Mouse (Mus musculus) stomach, embryonic 15.5 days (tissue): ENCODE measurements at regions not wholly inside any gene's neighbourhood (a gene's known extent, or its start where the extent isn't known, plus 50 kb on each side); places are given as distances from the start of the nearest gene placed in this dataset.

ENCODE experiments used
- ATAC-seq: fragments of 200-750 bp; cut with Nextera tagmentation; 2 replicates; pipeline ENCODE4 v1.8.0; 2017; ENCODE audit warnings: low read depth, moderate number of reproducible peaks, moderate TSS enrichment; ENCODE audit not compliant: insufficient read depth, low FRiP score
- H3K27ac ChIP-seq: fragments of 300-500 bp; sonication (generic); 2 replicates; pipeline ENCODE4 v1.5.1; 2015; ENCODE audit warnings: mild to moderate bottlenecking, inconsistent platforms
- H3K27me3 ChIP-seq: fragments of 300-500 bp; sonication (generic); replicated peaks from 2 replicates; pipeline ENCODE4 v1.6.1; 2015; ENCODE audit warnings: inconsistent platforms
- H3K36me3 ChIP-seq: fragments of 300-500 bp; sonication (generic); 2 replicates; pipeline ENCODE4 v1.6.1; 2015; ENCODE audit warnings: inconsistent platforms
- H3K4me1 ChIP-seq: fragments of 300-500 bp; sonication (generic); 2 replicates; pipeline ENCODE4 v1.6.1; 2015; ENCODE audit warnings: inconsistent platforms
- H3K4me2 ChIP-seq: fragments of 300-500 bp; sonication (generic); 2 replicates; pipeline ENCODE4 v1.6.1; 2015; ENCODE audit warnings: mild to moderate bottlenecking, inconsistent platforms
- H3K4me3 ChIP-seq: fragments of 300-500 bp; sonication (generic); replicated peaks from 2 replicates; pipeline ENCODE4 v1.5.1; 2015; ENCODE audit warnings: inconsistent platforms
- H3K9ac ChIP-seq: fragments of 300-500 bp; sonication (generic); 2 replicates; pipeline ENCODE4 v1.6.1; 2015; ENCODE audit warnings: inconsistent platforms
- H3K9me3 ChIP-seq: fragments of 300-500 bp; sonication (generic); 2 replicates; pipeline ENCODE4 v1.6.1; 2016; ENCODE audit warnings: inconsistent platforms
- WGBS: fragments of 180-500 bp; shearing (Covaris S2); methylation state at CpG from one replicate; pipeline ENCODE4 v1.1.7; 2015; 5-methylcytosine and 5-hydroxymethylcytosine counted together

- no peaks in the 10 kb centered on the region for H3K9me3 ChIP-seq
- no peak overlapping the region for H3K4me3 ChIP-seq
- no peak overlapping the region for H3K4me2 ChIP-seq
- H3K4me1 ChIP-seq, result 0 out of 2 replicates have a peak, but pooled peaks cover 3% of the 10 kb centered on the region
- H3K27me3 ChIP-seq, result no peaks in the 10 kb centered on the region
- WGBS, result 73% methylated on average over 6 of the region's 6 CpGs
- no peaks in the 10 kb centered on the region for H3K36me3 ChIP-seq
- H3K27ac ChIP-seq, result no peak overlapping the region
- no peak for ATAC-seq
- H3K9ac ChIP-seq, result no peak overlapping the region
Measured at GRCm38 (mm10) chr4:105403686-105404085, 246.5 kb downstream of the Plpp3 start.

GRCm38 (mm10) chr4:105405728-105406127, 248.6 kb downstream of the Plpp3 start:
- Histone ChIP-seq H3K9ac (no peak overlapping the region), H3K27me3 (no peaks in the 10 kb centered on the region), H3K4me1 (0 out of 2 replicates have a peak, but pooled peaks cover 3% of the 10 kb centered on the region), H3K27ac (no peak overlapping the region), H3K9me3 (no peaks in the 10 kb centered on the region), H3K4me3 (no peak overlapping the region), H3K4me2 (no peak overlapping the region), H3K36me3 (no peaks in the 10 kb centered on the region)
- no peak for ATAC-seq
- 83% methylated on average over 5 of the region's 5 CpGs for WGBS

GRCm38 (mm10) chr4:105406786-105407464, 249.8 kb downstream of the Plpp3 start:
- no peak overlapping the region for H3K4me2 ChIP-seq

GRCm38 (mm10) chr4:105408896-105409295, 251.7 kb downstream of the Plpp3 start:
- Histone ChIP-seq H3K9me3 (no peaks in the 10 kb centered on the region), H3K9ac (no peak overlapping the region), H3K4me2 (no peak overlapping the region), H3K27me3 (no peaks in the 10 kb centered on the region), H3K36me3 (no peaks in the 10 kb centered on the region), H3K4me1 (0 out of 2 replicates have a peak, but pooled peaks cover 3% of the 10 kb centered on the region), H3K4me3 (no peak overlapping the region), H3K27ac (no peak overlapping the region)
- ATAC-seq, result no peak
- WGBS, result 72% methylated on average over 9 of the region's 9 CpGs

More at GRCm38 (mm10) chr4:105406786-105407464, 249.8 kb downstream of the Plpp3 start:
- no peaks in the 10 kb centered on the region for H3K27me3 ChIP-seq
- no peak for ATAC-seq
- H3K4me1 ChIP-seq, result 0 out of 2 replicates have a peak, but pooled peaks cover 3% of the 10 kb centered on the region
- H3K9ac ChIP-seq, result no peak overlapping the region
- H3K4me3 ChIP-seq, result no peak overlapping the region
- H3K36me3 ChIP-seq, result no peaks in the 10 kb centered on the region
- 47% methylated on average over 14 of the region's 14 CpGs for WGBS
- H3K27ac ChIP-seq, result no peak overlapping the region; the same call in 1 of the 2 replicates
- no peaks in the 10 kb centered on the region for H3K9me3 ChIP-seq

GRCm38 (mm10) chr4:105417166-105417565, 260.0 kb downstream of the Plpp3 start:
- Histone ChIP-seq H3K4me3 (no peak overlapping the region), H3K9me3 (no peaks in the 10 kb centered on the region), H3K9ac (no peak overlapping the region), H3K36me3 (no peaks in the 10 kb centered on the region), H3K27ac (no peak overlapping the region), H3K27me3 (no peaks in the 10 kb centered on the region), H3K4me1 (no peaks in the 10 kb centered on the region), H3K4me2 (no peak overlapping the region)
- 95% methylated on average over 3 of the region's 3 CpGs for WGBS
- no peak for ATAC-seq

GRCm38 (mm10) chr4:105422466-105422865, 265.3 kb downstream of the Plpp3 start:
- H3K4me2 ChIP-seq, result no peak overlapping the region
- no peak for ATAC-seq
- H3K4me1 ChIP-seq, result no peaks in the 10 kb centered on the region
- H3K9ac ChIP-seq, result no peak overlapping the region
- H3K36me3 ChIP-seq, result no peaks in the 10 kb centered on the region
- WGBS, result 24% methylated on average over 7 of the region's 7 CpGs
- H3K27me3 ChIP-seq, result no peaks in the 10 kb centered on the region
- H3K27ac ChIP-seq, result no peak overlapping the region
- H3K4me3 ChIP-seq, result no peak overlapping the region
- no peaks in the 10 kb centered on the region for H3K9me3 ChIP-seq

GRCm38 (mm10) chr4:105423727-105424201, 266.6 kb downstream of the Plpp3 start:
- H3K4me3 ChIP-seq, result no peak overlapping the region
- 63% methylated on average over 3 of the region's 3 CpGs for WGBS
- H3K36me3 ChIP-seq, result no peaks in the 10 kb centered on the region
- H3K27me3 ChIP-seq, result no peaks in the 10 kb centered on the region
- H3K9ac ChIP-seq, result no peak overlapping the region
- no peak overlapping the region for H3K27ac ChIP-seq
- no peak overlapping the region for H3K4me2 ChIP-seq
- no peaks in the 10 kb centered on the region for H3K4me1 ChIP-seq
- ATAC-seq, result no peak
- no peaks in the 10 kb centered on the region for H3K9me3 ChIP-seq

GRCm38 (mm10) chr4:105425086-105425485, 267.9 kb downstream of the Plpp3 start:
- Histone ChIP-seq H3K36me3 (no peaks in the 10 kb centered on the region), H3K4me3 (no peak overlapping the region), H3K27me3 (no peaks in the 10 kb centered on the region), H3K9me3 (no peaks in the 10 kb centered on the region), H3K4me1 (no peaks in the 10 kb centered on the region), H3K27ac (no peak overlapping the region), H3K4me2 (no peak overlapping the region), H3K9ac (no peak overlapping the region)
- ATAC-seq, result no peak
- 72% methylated on average over 6 of the region's 6 CpGs for WGBS

- no peak overlapping the region for H3K27ac ChIP-seq
- ATAC-seq, result no peak
- no peaks in the 10 kb centered on the region for H3K36me3 ChIP-seq
- H3K9me3 ChIP-seq, result no peaks in the 10 kb centered on the region
- 75% methylated on average over 6 of the region's 6 CpGs for WGBS
- H3K4me2 ChIP-seq, result no peak overlapping the region
- no peak overlapping the region for H3K9ac ChIP-seq
- no peaks in the 10 kb centered on the region for H3K27me3 ChIP-seq
- no peaks in the 10 kb centered on the region for H3K4me1 ChIP-seq
- no peak overlapping the region for H3K4me3 ChIP-seq
Measured at GRCm38 (mm10) chr4:105427581-105427980, 270.4 kb downstream of the Plpp3 start.

GRCm38 (mm10) chr4:105429381-105430100, 272.4 kb downstream of the Plpp3 start:
- H3K4me2 ChIP-seq, result no peak overlapping the region
- no peak overlapping the region for H3K27ac ChIP-seq
- H3K9ac ChIP-seq, result no peak overlapping the region
- ATAC-seq, result no peak
- H3K4me3 ChIP-seq, result no peak overlapping the region
- WGBS, result 74% methylated on average over 6 of the region's 6 CpGs
- no peaks in the 10 kb centered on the region for H3K27me3 ChIP-seq
- no peaks in the 10 kb centered on the region for H3K36me3 ChIP-seq
- no peaks in the 10 kb centered on the region for H3K4me1 ChIP-seq
- no peaks in the 10 kb centered on the region for H3K9me3 ChIP-seq

- WGBS, result 84% methylated on average over 4 of the region's 4 CpGs
Measured at GRCm38 (mm10) chr4:105432461-105432860, 275.3 kb downstream of the Plpp3 start.

GRCm38 (mm10) chr4:105437141-105437540, 280.0 kb downstream of the Plpp3 start:
- H3K9me3 ChIP-seq, result no peaks in the 10 kb centered on the region
- H3K4me2 ChIP-seq, result no peak overlapping the region
- WGBS, result 64% methylated on average over 5 of the region's 5 CpGs
- H3K9ac ChIP-seq, result no peak overlapping the region
- no peaks in the 10 kb centered on the region for H3K4me1 ChIP-seq
- ATAC-seq, result no peak
- H3K36me3 ChIP-seq, result no peaks in the 10 kb centered on the region
- H3K27ac ChIP-seq, result no peak overlapping the region
- H3K4me3 ChIP-seq, result no peak overlapping the region
- no peaks in the 10 kb centered on the region for H3K27me3 ChIP-seq

More at GRCm38 (mm10) chr4:105432461-105432860, 275.3 kb downstream of the Plpp3 start:
- H3K9ac ChIP-seq, result no peak overlapping the region
- H3K4me3 ChIP-seq, result no peak overlapping the region
- H3K27me3 ChIP-seq, result no peaks in the 10 kb centered on the region
- no peaks in the 10 kb centered on the region for H3K36me3 ChIP-seq
- no peaks in the 10 kb centered on the region for H3K9me3 ChIP-seq
- no peaks in the 10 kb centered on the region for H3K4me1 ChIP-seq
- no peak overlapping the region for H3K27ac ChIP-seq
- no peak for ATAC-seq
- no peak overlapping the region for H3K4me2 ChIP-seq
